Mouse (Mus musculus): ENCODE data around the gene Rps6ka5. TPM values are rescaled to one million over a fixed set of nuclear protein-coding genes. Genes with fewer than 3 reads are reported as not detected.

Gene Rps6ka5
- polyA plus RNA-seq, 1 experiment: 4.7 TPM

DNA sequence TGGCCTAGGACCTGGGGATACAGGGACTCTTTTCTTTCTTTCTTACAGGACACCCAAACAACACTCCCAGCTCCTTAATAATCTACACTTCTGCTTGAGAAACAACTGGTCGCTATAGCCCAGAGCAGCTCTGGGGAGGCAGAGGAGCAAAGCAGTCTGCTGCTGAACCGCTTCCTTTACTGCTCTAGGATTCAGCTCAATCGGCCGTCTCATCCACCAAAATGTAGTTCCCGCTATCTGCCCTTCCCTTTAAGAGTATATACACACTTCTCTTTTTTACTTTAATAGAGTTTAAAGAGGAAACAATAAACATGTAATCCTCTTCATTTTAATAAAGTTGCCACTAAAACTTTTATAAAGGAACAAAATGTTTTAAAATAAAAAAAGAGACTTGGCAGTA is 117.0 kb downstream of the Rps6ka5 start:
- 90% methylated on average over 5 of the region's 5 CpGs for WGBS

DNA sequence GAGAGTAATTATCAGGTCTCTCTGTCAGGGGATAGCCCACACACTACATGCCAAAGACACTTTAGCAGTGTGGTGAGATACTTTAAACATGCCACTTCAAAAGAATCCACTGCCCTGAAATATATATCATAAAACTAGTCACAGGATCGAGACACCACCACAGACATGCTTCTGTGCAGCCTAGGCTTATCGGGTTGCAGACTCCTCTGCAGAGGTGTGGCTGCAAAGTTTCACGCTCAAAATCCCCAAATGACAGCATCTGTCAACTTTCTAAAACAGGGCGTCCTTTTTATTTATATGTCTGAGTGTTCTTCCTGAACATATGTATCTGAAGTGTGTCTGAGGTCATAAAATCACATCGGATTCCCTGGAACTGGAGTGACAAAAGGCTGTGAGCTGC is 117.7 kb downstream of the Rps6ka5 start:
- Histone ChIP-seq H3K27me3 (ENCODE audit: control insufficient read depth, insufficient read depth, low read length) (no peaks in the 10 kb centered on the region), H3K4me1 (replicated peaks; ENCODE audit: control insufficient read depth, insufficient read depth, low read length) (no peaks in the 10 kb centered on the region), H3K27ac (ENCODE audit: control insufficient read depth, insufficient read depth, low read length) (no peak overlapping the region), H3K4me3 (ENCODE audit: control insufficient read depth, insufficient read depth, low read length) (no peak overlapping the region), H3K36me3 (ENCODE audit: control insufficient read depth, insufficient read depth, low read length) (no peaks in the 10 kb centered on the region)
- TF ChIP-seq CTCF (IDR thresholded peaks at IDR 0.05; ENCODE audit: borderline replicate concordance, control insufficient read depth, extremely low read depth, insufficient read depth, low read length, poor library complexity) (no peak), POLR2A (IDR thresholded peaks at IDR 0.05; ENCODE audit: control insufficient read depth, extremely low read depth, insufficient read depth, low read length, poor library complexity) (no peak)
- 87% methylated on average over 5 of the region's 5 CpGs for WGBS
- DNase-seq: no peak

More for the DNA sequence above, 117.0 kb downstream of the Rps6ka5 start:
- Histone ChIP-seq H3K36me3 (ENCODE audit: control insufficient read depth, insufficient read depth, low read length) (no peaks in the 10 kb centered on the region), H3K27ac (ENCODE audit: control insufficient read depth, insufficient read depth, low read length) (no peak overlapping the region), H3K4me1 (replicated peaks; ENCODE audit: control insufficient read depth, insufficient read depth, low read length) (no peaks in the 10 kb centered on the region), H3K27me3 (ENCODE audit: control insufficient read depth, insufficient read depth, low read length) (no peaks in the 10 kb centered on the region), H3K4me3 (ENCODE audit: control insufficient read depth, insufficient read depth, low read length) (no peak overlapping the region)
- no peak for TF ChIP-seq CTCF (IDR thresholded peaks at IDR 0.05; ENCODE audit: borderline replicate concordance, control insufficient read depth, extremely low read depth, insufficient read depth, low read length, poor library complexity)
- TF ChIP-seq POLR2A (IDR thresholded peaks at IDR 0.05; ENCODE audit: control insufficient read depth, extremely low read depth, insufficient read depth, low read length, poor library complexity): no peak
- no peak for DNase-seq

GRCm38 (mm10) chr12:100606733-100607132 is 120.0 kb downstream of the Rps6ka5 start:
- WGBS: 97% methylated on average over 1 of the region's 1 CpGs
- DNase-seq: peak; percentile 38
- no peaks in the 10 kb centered on the region for H3K4me1 ChIP-seq (replicated peaks; ENCODE audit: control insufficient read depth, insufficient read depth, low read length)

GRCm38 (mm10) chr12:100605596-100605995 is 121.2 kb downstream of the Rps6ka5 start:
- Histone ChIP-seq H3K4me1 (replicated peaks; ENCODE audit: control insufficient read depth, insufficient read depth, low read length) (no peaks in the 10 kb centered on the region), H3K27ac (ENCODE audit: control insufficient read depth, insufficient read depth, low read length) (no peak overlapping the region), H3K27me3 (ENCODE audit: control insufficient read depth, insufficient read depth, low read length) (no peaks in the 10 kb centered on the region), H3K36me3 (ENCODE audit: control insufficient read depth, insufficient read depth, low read length) (no peaks in the 10 kb centered on the region), H3K4me3 (ENCODE audit: control insufficient read depth, insufficient read depth, low read length) (no peak overlapping the region)
- TF ChIP-seq CTCF (IDR thresholded peaks at IDR 0.05; ENCODE audit: borderline replicate concordance, control insufficient read depth, extremely low read depth, insufficient read depth, low read length, poor library complexity) (no peak), POLR2A (IDR thresholded peaks at IDR 0.05; ENCODE audit: control insufficient read depth, extremely low read depth, insufficient read depth, low read length, poor library complexity) (no peak)
- DNase-seq: no peak
- 93% methylated on average over 3 of the region's 3 CpGs for WGBS

More at GRCm38 (mm10) chr12:100606733-100607132, 120.0 kb downstream of the Rps6ka5 start:
- Histone ChIP-seq H3K27me3 (ENCODE audit: control insufficient read depth, insufficient read depth, low read length) (no peaks in the 10 kb centered on the region), H3K4me3 (ENCODE audit: control insufficient read depth, insufficient read depth, low read length) (no peak overlapping the region), H3K36me3 (ENCODE audit: control insufficient read depth, insufficient read depth, low read length) (no peaks in the 10 kb centered on the region), H3K27ac (ENCODE audit: control insufficient read depth, insufficient read depth, low read length) (no peak overlapping the region)
- TF ChIP-seq CTCF (IDR thresholded peaks at IDR 0.05; ENCODE audit: borderline replicate concordance, control insufficient read depth, extremely low read depth, insufficient read depth, low read length, poor library complexity): no peak
- TF ChIP-seq POLR2A (IDR thresholded peaks at IDR 0.05; ENCODE audit: control insufficient read depth, extremely low read depth, insufficient read depth, low read length, poor library complexity): no peak

DNA sequence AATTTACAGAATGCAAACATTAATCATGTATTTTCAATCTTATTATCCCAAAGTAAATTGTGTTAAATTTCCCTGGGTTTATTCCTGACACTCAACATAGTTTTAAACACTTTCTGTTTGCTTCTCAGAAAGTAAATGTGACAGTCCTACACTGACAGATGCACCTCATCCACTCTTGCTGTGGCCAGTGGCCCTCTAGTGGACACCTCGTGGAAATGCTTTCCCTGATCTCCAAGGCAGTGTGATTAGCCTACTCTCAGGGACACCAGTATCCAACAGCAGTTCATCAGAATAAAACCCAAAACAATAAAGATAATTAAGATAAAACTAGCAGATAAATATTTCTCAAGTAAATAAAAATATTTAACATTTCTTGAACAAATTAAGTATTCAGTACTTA is 122.2 kb downstream of the Rps6ka5 start:
- DNase-seq: peak; percentile 44
- WGBS: 0% methylated on average over 1 of the region's 1 CpGs
- no peaks in the 10 kb centered on the region for H3K27me3 ChIP-seq (ENCODE audit: control insufficient read depth, insufficient read depth, low read length)
- no peaks in the 10 kb centered on the region for H3K4me1 ChIP-seq (replicated peaks; ENCODE audit: control insufficient read depth, insufficient read depth, low read length)
- H3K27ac ChIP-seq (ENCODE audit: control insufficient read depth, insufficient read depth, low read length): no peak overlapping the region
- no peak overlapping the region for H3K4me3 ChIP-seq (ENCODE audit: control insufficient read depth, insufficient read depth, low read length)
- TF ChIP-seq POLR2A (IDR thresholded peaks at IDR 0.05; ENCODE audit: control insufficient read depth, extremely low read depth, insufficient read depth, low read length, poor library complexity) (no peak), CTCF (IDR thresholded peaks at IDR 0.05; ENCODE audit: borderline replicate concordance, control insufficient read depth, extremely low read depth, insufficient read depth, low read length, poor library complexity) (no peak)
- H3K36me3 ChIP-seq (ENCODE audit: control insufficient read depth, insufficient read depth, low read length): no peaks in the 10 kb centered on the region

DNA sequence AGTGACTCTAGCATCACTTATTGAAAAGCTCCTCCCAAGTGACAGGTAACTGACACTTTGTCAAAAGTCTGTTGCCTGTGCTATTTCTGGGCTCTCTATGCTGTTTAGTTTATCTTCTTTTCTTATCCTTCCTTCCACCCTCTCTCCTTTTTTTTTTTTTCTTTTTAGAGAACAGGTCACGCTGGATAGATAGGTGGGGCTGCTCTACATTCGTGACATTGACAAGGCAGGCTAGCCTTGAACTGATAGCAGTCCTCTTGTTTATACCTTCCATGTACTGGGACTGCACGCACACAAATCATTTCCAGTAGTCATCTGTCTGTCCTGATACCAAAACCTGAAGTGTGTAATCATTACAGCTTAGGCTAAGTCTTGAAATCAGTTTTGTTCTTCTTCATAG is 132.1 kb downstream of the Rps6ka5 start:
- Histone ChIP-seq H3K27me3 (ENCODE audit: control insufficient read depth, insufficient read depth, low read length) (no peaks in the 10 kb centered on the region), H3K4me3 (ENCODE audit: control insufficient read depth, insufficient read depth, low read length) (no peak overlapping the region), H3K4me1 (replicated peaks; ENCODE audit: control insufficient read depth, insufficient read depth, low read length) (no peaks in the 10 kb centered on the region), H3K36me3 (ENCODE audit: control insufficient read depth, insufficient read depth, low read length) (no peaks in the 10 kb centered on the region), H3K27ac (ENCODE audit: control insufficient read depth, insufficient read depth, low read length) (no peak overlapping the region)
- no peak for DNase-seq
- TF ChIP-seq POLR2A (IDR thresholded peaks at IDR 0.05; ENCODE audit: control insufficient read depth, extremely low read depth, insufficient read depth, low read length, poor library complexity): no peak
- TF ChIP-seq CTCF (IDR thresholded peaks at IDR 0.05; ENCODE audit: borderline replicate concordance, control insufficient read depth, extremely low read depth, insufficient read depth, low read length, poor library complexity): no peak
- WGBS: 97% methylated on average over 3 of the region's 3 CpGs

GRCm38 (mm10) chr12:100586601-100587000 is 140.2 kb downstream of the Rps6ka5 start:
- H3K4me1 ChIP-seq (replicated peaks; ENCODE audit: control insufficient read depth, insufficient read depth, low read length): no peaks in the 10 kb centered on the region
- no peaks in the 10 kb centered on the region for H3K36me3 ChIP-seq (ENCODE audit: control insufficient read depth, insufficient read depth, low read length)
- TF ChIP-seq CTCF (IDR thresholded peaks at IDR 0.05; ENCODE audit: borderline replicate concordance, control insufficient read depth, extremely low read depth, insufficient read depth, low read length, poor library complexity): no peak
- TF ChIP-seq POLR2A (IDR thresholded peaks at IDR 0.05; ENCODE audit: control insufficient read depth, extremely low read depth, insufficient read depth, low read length, poor library complexity): no peak
- no peak for DNase-seq
- WGBS: 91% methylated on average over 2 of the region's 2 CpGs
- H3K27me3 ChIP-seq (ENCODE audit: control insufficient read depth, insufficient read depth, low read length): no peaks in the 10 kb centered on the region
- H3K4me3 ChIP-seq (ENCODE audit: control insufficient read depth, insufficient read depth, low read length): no peak overlapping the region
- H3K27ac ChIP-seq (ENCODE audit: control insufficient read depth, insufficient read depth, low read length): no peak overlapping the region
